Mouse (Mus musculus) spleen, adult 2 months (tissue): ENCODE results near the gene Lrp1.

ENCODE experiments used
- CTCF ChIP-seq: fragments of 200-500 bp; IDR thresholded peaks from 2 replicates; pipeline ENCODE4 v1.5.1; 2011; ENCODE audit warnings: mild to moderate bottlenecking, inconsistent platforms; ENCODE audit not compliant: insufficient read depth, insufficient read length, insufficient replicate concordance; ENCODE audit errors: extremely low read depth
- POLR2A ChIP-seq: fragments of 200-500 bp; IDR thresholded peaks from 2 replicates; pipeline ENCODE4 v1.6.1; 2011; ENCODE audit warnings: low read depth, low read length, inconsistent platforms

GRCm38 (mm10) chr10:127597311-127597901 is 23.5 kb downstream of the Lrp1 start:
- no peak for TF ChIP-seq POLR2A
- TF ChIP-seq CTCF: no peak
